Mouse (Mus musculus) adrenal gland (tissue): ENCODE results near the gene Gm40193.
"Not testable (repeated sequence)": the region's sequence is repeated elsewhere in the genome, so short reads cannot be mapped to it uniquely, and the experiment has no call there.

Source experiments
- intact Hi-C: fragments of 180-260 bp; cut with DNase I; formaldehyde crosslinking; loops from one replicate; pipeline ENCODE4 v1.15.1; 2025
- long read RNA-seq, 2 experiments: library from polyadenylated mRNA; unstranded; transcript quantifications; one replicate each; pipeline ENCODE4 v2.0.0; 2020; ENCODE audit warnings: borderline replicate concordance in 1 of 2; ENCODE audit not compliant: insufficient replicate concordance in 1 of 2

The Gm40193 gene
- long read RNA-seq, experiment 1: 0 reads
- long read RNA-seq, experiment 2: 0 reads

- intact Hi-C loops: loop anchor here (5.0 kb wide), 1 partner anchor 74 kb away; no protein-coding TSS in a partner anchor
Measured at GRCm38 (mm10) chr11:70532839-70533238, at the start of gene Gm40193. TSS of gene Gm40193 (minus strand) at chr11:70532939.

- intact Hi-C loops: no loop called here
Measured at GRCm38 (mm10) chr11:70582196-70582595, 49.5 kb upstream of the Gm40193 start.

GRCm38 (mm10) chr11:70580921-70581320 is 48.2 kb upstream of the Gm40193 start:
- intact Hi-C loops: no loop called here

- intact Hi-C loops: no loop called here
Measured at GRCm38 (mm10) chr11:70580358-70580720, 47.6 kb upstream of the Gm40193 start.

- intact Hi-C loops: no loop called here
Measured at GRCm38 (mm10) chr11:70579710-70580357, 47.1 kb upstream of the Gm40193 start.

GRCm38 (mm10) chr11:70578962-70579361 is 46.2 kb upstream of the Gm40193 start:
- intact Hi-C loops: no loop called here

- intact Hi-C loops: no loop called here
Measured at GRCm38 (mm10) chr11:70577201-70577600, 44.5 kb upstream of the Gm40193 start.

GRCm38 (mm10) chr11:70573872-70574271 is 41.1 kb upstream of the Gm40193 start:
- intact Hi-C loops: no loop called here

- intact Hi-C loops: no loop called here
Measured at GRCm38 (mm10) chr11:70572348-70572902, 39.7 kb upstream of the Gm40193 start.

GRCm38 (mm10) chr11:70571641-70572040 is 38.9 kb upstream of the Gm40193 start:
- intact Hi-C loops: no loop called here

- intact Hi-C loops: not testable (repeated sequence)
Measured at GRCm38 (mm10) chr11:70570614-70571013, 37.9 kb upstream of the Gm40193 start.

- intact Hi-C loops: no loop called here
Measured at GRCm38 (mm10) chr11:70566586-70566985, 33.8 kb upstream of the Gm40193 start.

- intact Hi-C loops: no loop called here
Measured at GRCm38 (mm10) chr11:70564276-70564873, 31.6 kb upstream of the Gm40193 start.

- intact Hi-C loops: no loop called here
Measured at GRCm38 (mm10) chr11:70563470-70564275, 30.9 kb upstream of the Gm40193 start.

- intact Hi-C loops: no loop called here
Measured at GRCm38 (mm10) chr11:70562995-70563469, 30.3 kb upstream of the Gm40193 start.

GRCm38 (mm10) chr11:70562287-70562994 is 29.7 kb upstream of the Gm40193 start, which contains the start of gene Mink1:
TSS of gene Mink1 (plus strand) at chr11:70562881.
- intact Hi-C loops: no loop called here

- intact Hi-C loops: no loop called here
Measured at GRCm38 (mm10) chr11:70561937-70562286, 29.2 kb upstream of the Gm40193 start.

GRCm38 (mm10) chr11:70557545-70557944 is 24.8 kb upstream of the Gm40193 start:
- intact Hi-C loops: no loop called here

GRCm38 (mm10) chr11:70553940-70554339 is 21.2 kb upstream of the Gm40193 start:
- intact Hi-C loops: no loop called here

- intact Hi-C loops: no loop called here
Measured at GRCm38 (mm10) chr11:70551526-70551925, 18.8 kb upstream of the Gm40193 start.

GRCm38 (mm10) chr11:70544496-70544895 is 11.8 kb upstream of the Gm40193 start:
- intact Hi-C loops: no loop called here
